Mouse (Mus musculus): ENCODE results near the gene Zdhhc17. TPM values are rescaled to one million over a fixed set of nuclear protein-coding genes. Genes with fewer than 3 reads are reported as not detected.

Gene Zdhhc17
- total RNA-seq (2021): 100 to 1,000 TPM; 107 to 115 TPM

DNA sequence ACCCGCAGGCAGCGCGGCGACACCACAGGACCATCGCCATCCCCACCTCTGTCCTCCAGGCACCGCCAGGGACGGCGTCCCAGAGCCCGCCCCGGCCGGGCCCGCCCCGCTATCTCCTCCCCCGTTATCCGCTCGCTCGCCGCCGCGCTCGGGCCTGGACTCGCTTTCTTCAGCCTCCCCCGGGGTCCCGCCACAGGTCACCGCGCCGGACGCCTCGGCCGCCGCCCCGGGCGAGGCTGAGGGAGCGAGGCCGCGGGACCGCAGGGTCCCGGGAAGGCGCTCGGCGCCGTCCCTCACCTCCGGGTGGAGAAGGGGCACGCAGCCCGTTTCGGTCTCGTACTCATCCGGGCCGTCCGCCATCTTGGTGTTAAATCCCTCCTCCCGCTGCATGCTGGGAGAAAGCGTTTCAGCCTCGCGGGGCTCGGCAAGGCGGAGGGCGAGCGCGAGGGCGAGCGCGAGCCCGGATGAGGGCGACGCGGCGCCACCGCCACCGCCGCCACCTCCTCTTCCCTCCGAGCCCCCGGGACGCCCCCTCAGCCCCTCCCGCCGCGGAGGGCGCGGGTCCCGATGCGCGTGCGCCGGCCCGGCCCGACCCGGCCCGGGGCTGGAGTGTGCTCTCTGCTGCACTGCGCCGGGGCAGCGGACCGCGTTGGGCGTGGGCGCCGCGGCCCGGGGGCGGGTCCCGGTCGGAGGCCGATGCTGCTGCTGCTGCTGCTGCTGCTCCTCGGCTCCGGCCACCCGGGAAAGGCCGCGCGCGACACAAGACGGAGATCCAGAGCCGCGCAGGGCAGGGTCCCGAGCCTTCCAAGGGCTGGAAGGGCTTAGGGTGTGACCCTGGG is at the start of gene Zdhhc17:
TSS of gene Zdhhc17 (minus strand) at position 500 of the 839 bp plus-strand sequence.
- intact Hi-C loops (cut with DNase I): loop anchor here (2.0 kb wide), 1 partner anchor 21 kb away; no protein-coding TSS in a partner anchor

GRCm38 (mm10) chr10:111055770-111056169 is 45.8 kb upstream of the Zdhhc17 start:
- intact Hi-C loops (cut with DNase I): no loop called here
- DNase-seq (ENCODE audit: low spot score in 2 of 2): no peak

More for the DNA sequence above, at the start of gene Zdhhc17:
- DNase-seq (ENCODE audit: low spot score in 2 of 2): peak; percentile 90 to 93

DNA sequence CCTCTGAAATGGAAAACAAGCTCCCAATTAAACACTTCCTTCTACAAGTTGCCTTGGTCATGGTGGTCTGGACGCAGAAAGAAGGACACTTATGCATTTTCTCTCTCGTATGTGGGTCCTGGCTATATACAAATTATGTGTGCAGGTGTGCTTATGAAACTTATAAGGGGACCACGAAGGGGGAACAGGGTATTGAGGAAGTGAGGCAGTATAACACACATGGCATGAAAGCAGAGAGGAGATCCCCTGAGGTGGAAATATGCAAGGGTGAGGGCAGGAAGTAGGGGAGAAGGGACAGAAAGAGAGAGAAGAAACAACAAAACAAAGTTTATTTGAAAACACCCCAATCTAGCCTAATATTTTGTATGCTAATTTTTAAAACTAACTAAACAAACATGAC is 41.7 kb upstream of the Zdhhc17 start:
- intact Hi-C loops (cut with DNase I): no loop called here
- DNase-seq (ENCODE audit: low spot score in 2 of 2): no peak

GRCm38 (mm10) chr10:111050511-111050910 is 40.6 kb upstream of the Zdhhc17 start:
- intact Hi-C loops (cut with DNase I): no loop called here

DNA sequence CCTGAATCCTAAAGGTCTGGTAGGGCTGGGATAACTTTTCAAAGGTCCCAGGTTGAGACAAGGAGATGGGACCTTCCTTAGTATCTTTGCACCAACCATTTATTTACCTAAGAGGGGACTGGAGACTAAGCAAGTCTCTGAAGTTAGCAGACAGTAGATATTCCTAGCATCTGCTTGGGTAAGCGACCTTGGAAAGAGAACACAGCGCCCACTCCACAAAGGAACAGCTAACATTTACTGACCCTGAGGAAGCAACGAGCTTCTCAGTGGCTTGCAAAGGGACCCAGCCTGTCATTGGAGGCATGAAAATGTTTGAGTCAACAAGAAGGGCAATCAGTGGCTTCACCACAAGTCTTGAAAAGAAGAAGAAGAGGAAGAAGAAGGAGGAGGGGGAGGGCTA is 40.1 kb upstream of the Zdhhc17 start:
- no peak for DNase-seq (ENCODE audit: low spot score in 2 of 2)
- intact Hi-C loops (cut with DNase I): no loop called here

More at GRCm38 (mm10) chr10:111050511-111050910, 40.6 kb upstream of the Zdhhc17 start:
- DNase-seq (ENCODE audit: low spot score in 2 of 2): no peak

GRCm38 (mm10) chr10:111047895-111048294 is 38.0 kb upstream of the Zdhhc17 start:
- intact Hi-C loops (cut with DNase I): no loop called here
- no peak for DNase-seq (ENCODE audit: low spot score in 2 of 2)

DNA sequence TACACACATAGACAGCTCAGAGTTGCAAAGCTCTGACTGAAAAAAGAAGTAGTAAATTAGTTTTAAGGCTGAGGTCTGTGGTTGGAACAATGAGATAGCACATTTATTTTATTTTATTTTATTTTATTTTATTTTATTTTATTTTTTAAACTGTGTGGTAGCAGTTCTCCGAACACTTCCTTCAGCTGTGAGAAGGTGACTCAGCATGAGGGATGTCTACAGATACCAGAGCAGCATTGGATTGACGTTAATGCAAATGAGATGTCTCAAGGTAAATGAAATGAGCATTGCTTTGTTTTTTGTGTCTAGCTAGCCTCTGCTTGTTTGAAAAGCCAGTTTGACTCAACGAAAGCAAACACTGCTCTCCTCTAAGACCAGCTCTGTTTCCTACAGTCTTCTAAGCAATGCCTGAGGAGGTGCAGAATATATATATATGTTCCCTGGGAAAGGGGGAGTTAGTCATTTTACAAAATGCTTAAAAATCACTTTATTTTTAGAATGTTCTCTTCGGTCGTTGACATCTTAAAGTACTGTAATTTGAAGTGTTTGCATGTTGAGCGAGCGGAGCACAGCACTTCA is 30.2 kb upstream of the Zdhhc17 start:
- peak in 1 of 2 experiments; percentile 63 for DNase-seq (ENCODE audit: low spot score in 2 of 2)
- intact Hi-C loops (cut with DNase I): no loop called here

- intact Hi-C loops (cut with DNase I): loop anchor here (10.0 kb wide), 1 partner anchor 218 kb away; no protein-coding TSS in a partner anchor
- DNase-seq (ENCODE audit: low spot score in 2 of 2): peak in 1 of 2 experiments; percentile 80
Observed at GRCm38 (mm10) chr10:111036851-111037250, 26.9 kb upstream of the Zdhhc17 start.

GRCm38 (mm10) chr10:111035134-111035533 is 25.2 kb upstream of the Zdhhc17 start:
- intact Hi-C loops (cut with DNase I): loop anchor here (10.0 kb wide), 1 partner anchor 220 kb away; no protein-coding TSS in a partner anchor
- DNase-seq (ENCODE audit: low spot score in 2 of 2): no peak

GRCm38 (mm10) chr10:111031511-111032365 is 21.8 kb upstream of the Zdhhc17 start:
- DNase-seq (ENCODE audit: low spot score in 2 of 2): peak; percentile 62 to 91
- intact Hi-C loops (cut with DNase I): loop anchor here (2.0 to 10.0 kb wide), 2 partner anchors 21 to 223 kb away; partner anchors contain the start of gene Zdhhc17

DNA sequence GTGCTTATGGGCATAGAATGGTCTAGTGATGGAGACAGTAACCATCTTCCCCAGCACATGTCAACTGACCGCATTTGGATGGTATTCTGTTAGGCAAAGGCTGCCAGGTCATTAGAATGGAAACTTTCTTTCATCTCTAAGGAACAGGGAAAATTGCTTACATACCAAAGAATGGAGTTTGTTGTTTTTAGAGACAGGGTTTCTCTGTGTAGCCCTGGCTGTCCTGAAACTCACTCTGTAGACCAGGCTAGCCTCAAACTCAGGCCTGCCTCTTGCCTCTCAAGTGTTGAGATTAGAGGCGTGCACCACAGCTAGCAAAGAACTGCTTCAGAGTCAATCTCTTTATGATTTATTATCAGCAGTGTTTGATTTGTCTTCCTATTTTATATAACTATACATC is 20.9 kb upstream of the Zdhhc17 start:
- DNase-seq (ENCODE audit: low spot score in 2 of 2): no peak
- intact Hi-C loops (cut with DNase I): loop anchor here (2.0 to 10.0 kb wide), 2 partner anchors 20 to 224 kb away; partner anchors contain the start of gene Zdhhc17

- no peak for DNase-seq (ENCODE audit: low spot score in 2 of 2)
- intact Hi-C loops (cut with DNase I): no loop called here
Observed at GRCm38 (mm10) chr10:111026106-111026505, 16.2 kb upstream of the Zdhhc17 start.

DNA sequence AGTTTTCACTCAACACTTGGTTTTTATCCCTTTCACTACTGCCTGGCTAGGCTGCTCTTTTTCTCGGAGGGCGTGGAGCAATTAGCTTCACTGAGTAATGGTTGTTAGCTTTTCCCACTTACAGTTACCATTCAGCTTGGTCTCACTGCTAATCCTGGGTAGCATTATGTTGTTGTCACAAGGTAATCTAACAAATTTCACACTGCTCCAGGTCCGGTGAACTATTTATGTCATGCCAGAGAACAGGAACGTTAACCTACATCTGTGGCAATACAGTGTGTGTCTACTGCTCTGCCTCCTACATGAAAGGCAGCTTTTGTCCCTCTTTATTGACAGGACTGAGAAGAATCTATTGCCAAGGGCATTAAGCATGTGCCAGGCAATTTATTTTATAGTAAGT is 14.8 kb upstream of the Zdhhc17 start:
- intact Hi-C loops (cut with DNase I): no loop called here
- no peak for DNase-seq (ENCODE audit: low spot score in 2 of 2)

- intact Hi-C loops (cut with DNase I): no loop called here
- no peak for DNase-seq (ENCODE audit: low spot score in 2 of 2)
Observed at GRCm38 (mm10) chr10:111014476-111014875, 4.5 kb upstream of the Zdhhc17 start.

GRCm38 (mm10) chr10:111013265-111013664 is 3.3 kb upstream of the Zdhhc17 start:
- DNase-seq (ENCODE audit: low spot score in 2 of 2): no peak
- intact Hi-C loops (cut with DNase I): no loop called here

GRCm38 (mm10) chr10:111012496-111013038 is 2.6 kb upstream of the Zdhhc17 start:
- intact Hi-C loops (cut with DNase I): no loop called here
- no peak for DNase-seq (ENCODE audit: low spot score in 2 of 2)

DNA sequence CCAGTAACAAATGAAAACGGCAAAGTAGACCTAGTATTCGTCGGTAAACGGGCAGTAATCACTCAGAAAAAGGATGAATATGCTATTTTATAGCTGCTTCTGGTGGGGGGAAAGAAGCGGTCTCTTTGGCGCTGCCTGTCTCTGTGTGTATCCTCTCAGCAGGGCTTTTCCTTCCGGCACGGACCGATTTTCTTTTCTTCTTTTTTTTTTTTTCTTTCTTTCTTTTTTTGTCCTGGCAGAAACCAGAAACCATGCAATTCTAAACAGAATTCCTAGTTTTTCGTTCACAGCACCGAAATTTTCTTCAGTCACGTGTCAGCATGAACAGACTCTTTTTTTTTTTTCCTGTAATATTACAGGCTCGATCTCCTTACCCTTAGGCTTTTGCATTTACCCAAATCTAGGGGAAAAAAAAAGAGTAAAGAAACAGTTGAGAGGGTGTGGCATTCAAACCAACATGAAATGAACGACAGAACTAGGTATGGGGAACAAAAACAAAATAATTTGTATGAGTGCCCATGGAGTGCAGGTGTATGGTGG is 1.4 kb upstream of the Zdhhc17 start:
- peak; percentile 25 to 47 for DNase-seq (ENCODE audit: low spot score in 2 of 2)
- intact Hi-C loops (cut with DNase I): loop anchor here (2.0 kb wide), 1 partner anchor 20 kb away; no protein-coding TSS in a partner anchor

DNA sequence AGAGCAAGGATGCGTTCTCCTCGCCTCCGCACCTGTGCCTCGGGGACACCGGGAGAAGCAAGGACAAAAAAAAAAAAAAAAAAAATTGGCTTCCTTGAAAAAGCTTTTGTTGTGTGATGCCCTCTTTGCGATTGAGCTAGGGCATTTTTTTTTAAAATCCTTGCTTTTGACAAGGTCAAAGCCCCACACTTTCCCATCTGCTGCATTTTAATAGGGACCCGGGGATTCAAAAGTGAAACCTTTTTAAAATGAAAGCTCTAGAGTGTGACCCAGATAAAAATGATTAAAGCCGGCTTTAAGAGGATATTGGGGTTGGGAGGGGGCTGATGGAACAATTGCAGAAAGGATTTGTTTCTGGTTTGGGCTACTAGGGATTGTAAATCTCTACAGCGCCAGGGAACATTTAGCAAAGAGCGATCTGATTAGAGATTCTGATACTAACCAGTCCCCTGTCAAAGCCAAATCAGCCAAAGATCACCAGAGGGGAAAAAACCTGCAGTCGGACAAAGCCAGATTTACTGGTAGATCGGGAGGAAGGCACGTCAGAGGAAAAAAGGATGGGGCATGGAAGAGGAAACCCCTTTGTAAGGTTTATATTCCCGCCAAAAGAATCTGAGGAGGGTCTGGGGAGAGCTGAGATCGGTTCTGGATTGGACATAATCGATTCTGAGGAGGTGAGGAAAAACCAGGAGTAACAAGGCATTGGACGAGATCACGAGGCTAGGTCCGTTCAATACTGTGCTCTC is 713 bp upstream of the Zdhhc17 start:
- DNase-seq (ENCODE audit: low spot score in 2 of 2): no peak
- intact Hi-C loops (cut with DNase I): loop anchor here (2.0 kb wide), 1 partner anchor 20 kb away; no protein-coding TSS in a partner anchor

Measured in left cerebral cortex, postnatal 25 days (tissue).